Mouse (Mus musculus) brown adipose tissue, adult 24 weeks (tissue): ENCODE measurements at regions not wholly inside any gene's neighbourhood (a gene's known extent, or its start where the extent isn't known, plus 50 kb on each side); places are given as distances from the start of the nearest gene placed in this dataset.

ENCODE experiments used
- H3K27ac ChIP-seq: fragments of 200-500 bp; replicated peaks from 2 replicates; pipeline ENCODE4 v1.5.1; 2012; ENCODE audit warnings: low read depth, mild to moderate bottlenecking, low read length
- H3K4me1 ChIP-seq: fragments of 200-500 bp; 2 replicates; pipeline ENCODE4 v1.6.1; 2012; ENCODE audit warnings: low read length, mixed read lengths; ENCODE audit not compliant: control insufficient read depth, insufficient read depth, insufficient read length
- H3K4me3 ChIP-seq: fragments of 200-500 bp; 2 replicates; pipeline ENCODE4 v1.5.1; 2012; ENCODE audit warnings: low read depth, mild to moderate bottlenecking, low read length, moderate library complexity; ENCODE audit not compliant: insufficient read depth

DNA sequence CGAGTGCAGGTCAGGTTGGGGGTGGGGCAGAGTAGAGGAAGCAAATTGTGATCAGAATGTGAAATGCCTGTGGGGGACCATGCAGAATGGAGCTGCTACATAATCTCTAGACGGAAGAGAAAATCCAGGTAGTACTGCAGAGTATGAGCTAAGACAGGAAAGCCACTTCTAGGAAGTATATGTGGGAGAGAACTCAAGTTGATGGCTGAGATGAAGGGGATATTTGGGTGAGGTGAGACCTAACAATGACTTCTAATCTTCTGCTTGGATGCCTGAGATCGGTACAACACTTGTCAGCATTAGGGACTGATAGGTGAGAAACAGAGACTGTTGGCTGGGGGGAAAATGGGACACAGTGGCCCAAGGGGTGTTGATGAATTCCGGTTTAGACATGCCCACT lies 81.4 kb upstream of the Cpsf6 start:
- Histone ChIP-seq H3K27ac (no peak overlapping the region), H3K4me1 (no peaks in the 10 kb centered on the region), H3K4me3 (no peak overlapping the region)

DNA sequence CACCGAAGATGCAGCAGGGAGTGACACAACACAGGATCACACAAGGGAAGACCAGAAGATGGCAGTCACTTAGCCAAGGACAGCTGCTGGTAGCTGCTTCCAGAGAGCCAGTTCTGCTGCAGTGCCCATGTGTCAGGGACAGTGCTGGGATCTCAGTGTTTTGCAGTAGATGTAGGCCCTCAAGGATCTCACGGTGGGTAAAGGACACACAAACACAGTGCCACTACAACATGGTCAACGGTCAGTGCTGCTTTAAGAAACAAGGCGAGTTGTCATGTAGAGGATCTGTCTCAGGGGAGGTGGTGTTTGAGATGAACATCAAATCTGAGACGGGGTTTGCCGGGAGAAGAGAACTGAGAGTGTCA lies 80.5 kb upstream of the Cpsf6 start:
- Histone ChIP-seq H3K4me1 (no peaks in the 10 kb centered on the region), H3K27ac (no peak overlapping the region), H3K4me3 (no peak overlapping the region)

DNA sequence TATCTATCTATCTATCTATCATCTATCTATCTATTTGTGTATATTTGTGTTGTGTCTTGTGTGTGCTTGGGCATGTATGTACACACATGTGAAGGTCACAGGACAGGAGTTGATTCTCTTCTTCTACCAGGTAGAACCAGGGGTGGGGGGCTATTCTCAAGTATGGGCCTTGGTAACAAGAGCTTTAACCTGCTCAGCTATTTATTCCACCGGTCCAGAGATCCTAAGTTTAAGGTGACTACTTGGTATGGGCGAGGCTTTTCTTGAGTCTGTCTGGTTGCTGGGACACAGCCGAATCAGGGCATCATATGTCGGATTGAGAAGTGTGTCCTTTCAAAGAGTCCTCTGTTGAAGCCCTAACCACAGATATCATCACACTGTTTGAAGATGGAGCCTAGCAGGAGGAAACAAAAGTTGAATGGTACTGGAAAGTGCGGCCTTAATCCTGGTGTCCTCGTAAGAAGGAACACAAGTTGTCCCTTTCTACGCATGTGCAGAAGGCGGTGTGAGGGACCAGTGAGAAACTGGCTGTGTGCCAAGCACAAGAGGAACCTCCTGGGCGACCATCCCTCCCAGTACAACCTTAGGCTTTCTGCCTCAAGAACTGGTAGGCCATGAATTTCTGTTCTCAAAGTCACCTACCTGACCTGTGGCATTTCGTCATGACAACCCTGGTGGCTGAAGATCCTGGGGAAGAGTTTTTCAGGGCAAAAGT lies 80.0 kb upstream of the Cpsf6 start:
- Histone ChIP-seq H3K4me1 (no peaks in the 10 kb centered on the region), H3K27ac (no peak overlapping the region), H3K4me3 (no peak overlapping the region)

DNA sequence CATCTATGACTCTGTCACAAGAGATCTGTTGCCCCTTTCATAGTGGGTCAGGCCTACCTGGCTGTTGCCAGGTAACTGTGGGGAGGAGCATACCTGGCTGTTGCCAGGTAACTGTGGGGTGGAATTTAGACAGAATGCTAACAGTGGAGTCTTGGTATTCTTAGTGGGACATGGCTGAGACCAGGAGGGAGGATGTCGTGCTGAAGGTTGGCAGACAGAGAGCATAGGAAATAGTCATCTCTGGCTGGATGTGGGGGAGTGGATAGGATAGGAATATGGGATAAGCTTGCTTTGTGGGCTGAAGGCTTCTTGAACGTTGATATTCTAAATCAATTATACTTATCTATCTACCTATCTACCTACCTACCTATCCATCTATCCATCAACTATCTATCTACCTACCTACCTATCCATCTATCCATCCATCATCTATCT lies 79.2 kb upstream of the Cpsf6 start:
- Histone ChIP-seq H3K4me1 (no peaks in the 10 kb centered on the region), H3K27ac (no peak overlapping the region), H3K4me3 (no peak overlapping the region)

DNA sequence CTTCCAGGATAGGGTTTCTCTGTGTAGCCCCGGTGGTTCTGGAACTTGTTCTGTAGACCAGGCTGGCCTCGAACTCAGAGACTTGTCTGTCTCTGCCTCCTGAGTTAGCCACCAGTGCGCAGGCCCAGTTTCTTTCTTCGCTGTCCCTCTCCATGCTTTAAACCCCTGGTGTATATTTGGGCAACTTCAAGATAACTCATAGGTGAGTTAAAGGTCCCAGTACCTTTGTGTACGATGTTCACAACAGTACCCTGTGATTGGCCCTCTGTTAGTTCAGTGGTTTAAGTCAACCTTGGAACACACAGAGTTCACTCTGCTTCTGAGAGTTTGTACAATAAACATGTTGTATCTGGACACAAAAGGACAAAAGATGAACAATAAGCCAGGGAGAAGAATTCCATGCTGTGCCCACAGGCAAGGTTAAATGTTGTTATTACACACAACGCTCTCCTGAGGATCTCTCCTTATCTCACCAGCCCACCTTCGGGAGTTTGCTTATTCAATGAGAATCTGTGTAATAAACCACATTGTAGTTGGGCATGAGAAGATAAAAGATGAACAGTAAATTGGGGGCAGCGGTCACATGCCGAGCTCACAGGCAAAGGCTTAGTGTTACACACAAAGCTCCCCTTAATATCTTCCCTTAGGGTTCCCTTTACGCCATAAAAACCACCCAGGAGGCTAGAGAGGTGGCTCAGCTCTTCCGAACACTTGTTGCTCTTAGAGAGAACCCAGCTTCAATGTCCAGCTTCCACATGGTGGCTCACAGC lies 78.6 kb upstream of the Cpsf6 start:
- no peak overlapping the region for H3K4me3 ChIP-seq
- H3K4me1 ChIP-seq = no peaks in the 10 kb centered on the region
- H3K27ac ChIP-seq = no peak overlapping the region

DNA sequence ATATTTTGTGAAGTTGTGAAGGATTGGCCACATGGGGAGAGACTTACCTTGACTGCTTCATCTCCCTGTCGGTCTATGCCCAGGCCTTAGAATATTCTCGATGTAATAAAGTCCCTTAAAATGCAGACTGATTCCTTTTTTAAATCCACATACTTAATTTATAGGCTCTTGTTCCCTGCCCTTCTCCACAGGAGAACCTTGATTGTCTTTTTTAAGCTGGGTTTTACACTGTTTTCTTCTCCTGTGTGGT lies 77.8 kb upstream of the Cpsf6 start:
- no peak overlapping the region for H3K27ac ChIP-seq

DNA sequence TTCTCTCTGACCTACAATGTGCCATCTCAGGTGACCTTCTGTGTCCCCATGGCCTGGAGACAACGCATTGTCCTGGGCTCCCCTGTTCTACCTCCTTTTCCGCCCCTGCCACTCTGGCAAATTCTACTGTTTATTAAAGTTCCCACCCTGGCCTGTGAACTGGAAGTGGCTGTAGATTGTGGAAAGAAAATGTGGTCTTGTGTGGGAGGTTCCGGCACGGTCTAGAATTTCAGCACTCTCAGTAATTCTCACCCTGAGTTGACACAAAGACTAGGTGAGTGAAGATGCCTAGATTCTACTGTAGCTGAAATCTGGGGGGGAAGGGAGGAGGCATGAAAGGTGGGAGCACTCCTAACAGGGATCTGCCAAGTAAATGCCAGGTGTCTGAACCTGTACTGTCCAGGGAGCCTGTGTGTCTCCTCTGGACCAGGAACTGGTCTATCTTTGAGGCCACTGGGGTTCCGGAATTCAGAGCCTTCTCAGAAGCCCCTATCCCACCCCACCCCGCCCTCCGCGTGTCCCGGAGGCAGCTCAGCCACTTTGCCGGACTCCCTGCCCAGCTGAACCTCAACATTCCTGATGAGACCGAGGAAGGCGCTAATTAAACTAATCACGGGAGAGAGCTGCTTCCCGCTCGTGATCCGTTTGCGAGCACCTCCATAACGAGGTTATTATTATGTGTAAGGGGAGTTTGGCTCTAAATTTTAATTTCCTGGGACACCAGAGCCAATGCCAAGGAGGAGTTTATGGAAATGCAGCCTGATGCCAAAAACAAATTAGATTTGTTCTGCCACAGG lies 77.3 kb upstream of the Cpsf6 start:
- Histone ChIP-seq H3K27ac (no peak overlapping the region), H3K4me3 (no peak overlapping the region), H3K4me1 (peaks cover 4% of the 10 kb centered on the region; the same call in 1 of the 2 replicates)

More for the DNA sequence above, 77.8 kb upstream of the Cpsf6 start:
- H3K4me3 ChIP-seq = no peak overlapping the region
- H3K4me1 ChIP-seq = peaks cover 1% of the 10 kb centered on the region; the same call in 1 of the 2 replicates

DNA sequence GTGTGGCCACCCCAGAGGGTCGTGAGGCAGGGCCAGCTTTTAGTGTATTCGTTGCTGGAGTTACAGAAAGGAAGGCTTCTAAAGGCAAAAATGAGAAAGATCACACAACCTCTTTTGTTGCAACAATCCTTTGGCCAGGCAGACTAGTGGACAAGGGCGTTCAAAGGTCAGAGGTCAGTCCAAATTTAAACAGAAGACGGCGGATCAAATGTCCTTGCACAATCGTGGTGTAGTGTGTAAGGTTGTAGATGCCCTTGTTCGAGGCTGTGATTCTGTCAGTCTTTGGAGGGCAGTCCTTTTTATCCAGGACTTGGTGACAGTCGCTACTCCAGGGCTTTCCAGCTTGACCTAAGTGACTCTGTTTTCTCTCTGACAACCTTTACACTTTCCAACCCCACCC lies 76.6 kb upstream of the Cpsf6 start:
- Histone ChIP-seq H3K4me1 (peaks cover 4% of the 10 kb centered on the region; the same call in 1 of the 2 replicates), H3K4me3 (no peak overlapping the region)

DNA sequence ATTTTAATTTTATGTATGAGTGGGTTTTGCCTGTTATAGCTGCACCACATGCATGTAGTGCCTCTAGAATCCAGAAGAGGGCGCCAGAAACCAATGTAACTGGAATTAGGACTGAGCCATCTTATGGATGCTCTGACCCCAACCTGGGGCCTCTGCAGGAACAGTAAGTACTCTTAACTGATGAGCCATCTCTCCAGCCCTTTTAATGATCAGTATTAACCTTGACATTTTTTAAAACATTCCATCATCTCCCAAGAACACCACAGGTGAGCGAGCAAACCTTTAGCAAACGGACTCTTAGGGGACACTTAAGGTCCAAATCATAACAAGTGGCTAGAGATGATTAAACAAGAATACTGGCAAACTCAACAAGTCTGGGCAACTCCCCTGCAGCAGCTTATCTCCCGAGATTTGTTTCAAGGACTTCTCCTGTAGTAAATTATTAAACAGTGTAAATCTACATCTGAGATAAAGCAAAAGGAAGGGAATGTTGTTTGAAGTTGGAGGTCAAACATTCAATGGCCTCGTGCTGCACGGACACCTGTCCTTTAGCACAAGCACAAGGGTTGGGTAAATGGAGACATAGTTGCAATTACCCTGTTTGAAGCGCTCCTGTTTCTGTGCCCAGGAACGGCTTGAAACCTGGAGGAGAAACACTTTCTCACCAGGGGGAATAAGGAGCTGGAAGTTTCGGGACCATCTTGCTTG lies 75.9 kb upstream of the Cpsf6 start:
- no peak overlapping the region for H3K4me3 ChIP-seq
- no peak overlapping the region for H3K27ac ChIP-seq
- H3K4me1 ChIP-seq = peaks cover 4% of the 10 kb centered on the region; the same call in 1 of the 2 replicates

More for the DNA sequence above, 76.6 kb upstream of the Cpsf6 start:
- H3K27ac ChIP-seq = no peak overlapping the region

DNA sequence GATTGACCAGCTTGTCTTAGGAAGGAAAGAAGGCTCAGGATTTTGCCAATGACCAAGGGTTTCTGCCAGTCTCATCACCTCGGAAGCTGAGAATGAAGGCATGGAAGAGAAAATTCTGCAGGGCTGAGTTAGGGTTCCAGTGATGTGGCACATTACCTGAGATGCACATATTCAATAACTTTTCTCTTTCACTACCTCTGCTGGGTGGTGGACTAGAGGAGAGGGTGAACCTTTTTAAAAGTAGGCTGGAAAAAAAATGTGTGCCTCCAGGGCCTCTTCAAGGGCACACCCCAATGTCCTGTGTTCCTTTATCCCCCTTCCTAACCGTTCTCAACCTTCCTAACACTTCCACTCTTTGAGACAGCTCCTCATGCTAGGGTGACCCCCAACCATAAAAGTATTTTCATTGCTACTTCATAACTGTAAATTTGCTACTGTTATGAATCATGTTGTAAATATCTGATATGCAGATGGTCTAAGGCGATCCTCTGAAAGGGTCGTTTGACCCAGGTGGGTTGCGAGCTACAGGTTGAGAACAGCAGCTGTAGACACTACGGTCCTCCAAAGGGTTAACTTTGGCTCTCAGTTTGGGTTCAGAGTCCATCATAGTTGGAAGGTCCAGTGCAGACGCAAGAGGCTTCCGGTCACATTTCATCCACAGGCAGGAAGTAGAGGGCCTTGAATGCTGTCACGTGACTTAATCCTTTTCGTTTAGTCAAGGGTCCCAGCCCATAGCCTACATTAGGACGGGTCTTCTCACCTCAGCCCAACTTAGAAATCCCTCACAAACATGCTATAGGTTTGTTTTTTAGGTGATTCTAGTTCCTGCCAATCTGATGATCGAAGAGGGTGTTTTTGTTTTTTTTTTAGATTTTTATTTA lies 75.1 kb upstream of the Cpsf6 start:
- peaks cover 4% of the 10 kb centered on the region; the same call in 1 of the 2 replicates for H3K4me1 ChIP-seq
- no peak overlapping the region for H3K4me3 ChIP-seq
- no peak overlapping the region for H3K27ac ChIP-seq

DNA sequence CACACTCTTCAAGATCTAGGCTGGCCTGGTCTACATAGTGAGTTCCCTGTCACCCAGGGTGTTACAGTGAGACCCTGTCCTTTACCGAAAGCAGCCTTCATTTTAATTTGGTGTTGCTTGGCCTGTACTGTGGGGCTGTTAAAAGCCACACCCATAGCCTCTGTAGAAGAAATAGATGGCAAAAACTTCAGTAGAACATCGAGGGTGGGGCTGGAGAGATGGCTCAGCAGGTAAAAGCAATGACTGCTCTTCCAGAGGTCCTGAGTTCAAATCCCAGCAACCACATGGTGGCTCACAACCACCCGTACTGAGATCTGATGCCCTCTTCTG lies 74.3 kb upstream of the Cpsf6 start:
- Histone ChIP-seq H3K4me3 (no peak overlapping the region), H3K27ac (no peak overlapping the region)

DNA sequence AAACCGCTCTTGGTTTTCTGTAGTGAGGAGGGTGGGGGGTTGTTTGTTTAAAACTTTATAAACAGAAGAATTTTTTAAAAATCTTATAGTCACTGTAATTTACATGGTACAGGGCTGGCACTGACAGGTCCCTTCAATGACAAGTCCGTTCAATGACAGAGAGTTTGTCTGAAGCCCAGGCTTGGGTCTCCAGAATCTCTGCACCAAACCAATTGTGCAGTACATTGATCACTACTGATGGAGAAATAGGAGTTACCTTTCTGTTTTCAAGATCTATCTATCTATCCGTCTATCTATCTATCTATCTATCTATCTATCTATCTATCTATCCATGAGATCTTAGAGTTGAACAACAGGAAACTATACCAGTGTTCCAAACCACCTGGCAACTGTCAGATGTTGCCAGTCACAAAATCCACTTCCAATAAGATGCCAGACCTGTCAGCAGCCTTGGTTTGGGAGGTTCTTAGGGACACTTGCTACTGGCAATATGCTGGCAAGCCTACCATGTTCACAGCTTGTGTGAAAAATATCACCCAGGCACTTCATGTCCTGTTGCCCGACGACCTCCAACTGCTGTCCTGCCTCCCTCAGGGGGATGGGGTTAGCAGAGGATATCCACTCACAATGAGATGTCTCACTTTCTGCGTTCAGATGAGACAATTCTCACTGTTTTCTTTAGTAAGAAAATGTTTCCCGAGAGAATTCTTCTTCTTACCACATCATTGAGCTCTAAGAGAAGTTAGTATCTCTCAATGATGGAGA lies 73.8 kb upstream of the Cpsf6 start:
- Histone ChIP-seq H3K4me1 (peaks cover 4% of the 10 kb centered on the region; the same call in 1 of the 2 replicates), H3K27ac (no peak overlapping the region), H3K4me3 (no peak overlapping the region)

More for the DNA sequence above, 74.3 kb upstream of the Cpsf6 start:
- peaks cover 4% of the 10 kb centered on the region; the same call in 1 of the 2 replicates for H3K4me1 ChIP-seq

DNA sequence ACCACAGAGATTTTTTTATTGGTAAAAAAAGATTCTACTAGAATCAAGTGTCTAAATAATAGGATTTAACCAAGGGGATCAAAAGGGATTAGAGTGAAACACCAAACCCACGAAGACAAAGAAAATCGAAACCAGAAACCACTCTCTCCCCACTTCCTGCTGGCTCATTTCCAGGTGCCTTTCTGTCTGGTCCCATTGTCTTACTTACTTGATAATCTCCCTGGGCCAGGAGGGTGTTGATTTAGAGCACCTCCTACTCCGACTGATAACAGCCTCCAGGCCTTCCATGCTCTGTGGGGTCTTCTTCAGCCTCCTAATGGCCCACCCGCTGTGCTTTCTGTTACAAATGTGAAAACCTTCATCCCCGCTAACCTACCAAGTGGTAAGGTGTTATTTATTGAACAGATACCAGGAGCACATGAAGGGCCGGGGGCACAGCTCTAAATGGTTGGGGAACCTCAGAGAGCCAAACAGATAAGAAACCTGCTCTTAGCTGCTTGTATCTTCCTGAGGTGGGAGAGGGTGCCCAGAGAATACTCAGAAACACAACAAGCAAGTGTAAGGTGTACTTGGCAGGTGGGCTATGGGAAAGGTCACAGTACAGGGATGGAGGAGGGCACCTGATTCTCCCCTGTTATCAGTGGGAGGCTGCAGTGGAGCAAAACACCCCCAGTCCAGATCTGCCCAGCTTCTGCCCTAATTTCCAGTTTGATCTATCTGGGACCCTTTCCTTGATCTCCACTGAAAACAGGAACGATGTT lies 72.6 kb upstream of the Cpsf6 start:
- H3K27ac ChIP-seq = peak overlapping the region; percentile 64
- peaks cover 4% of the 10 kb centered on the region; the same call in 1 of the 2 replicates for H3K4me1 ChIP-seq
- no peak overlapping the region for H3K4me3 ChIP-seq
